Mouse (Mus musculus) heart, adult 18-20 months (tissue): ENCODE measurements around the gene 2310022B05Rik. TPM values are rescaled to one million over a fixed set of nuclear protein-coding genes. Genes with fewer than 3 reads are reported as not detected.

Experiments
- DNase-seq, 2 experiments: peaks; one replicate each; pipeline ENCODE4 v3.0.0; 2021 to 2022; ENCODE audit warnings: mixed read lengths in 1 of 2
- total RNA-seq, 2 experiments: library from RNA; stranded (reverse); gene quantifications; 2 replicates each; pipeline ENCODE4 v1.2.3; 2021

The 2310022B05Rik gene
- total RNA-seq, 2 experiments from 2014 or later, result 50.8 to 70.0 TPM

GRCm38 (mm10) chr8:124608239-124608971 is 54.8 kb downstream of the 2310022B05Rik start:
- peak in 1 of 2 experiments; percentile 17 for DNase-seq

GRCm38 (mm10) chr8:124604066-124604465 is 59.1 kb downstream of the 2310022B05Rik start:
- no peak for DNase-seq

GRCm38 (mm10) chr8:124589393-124589792 is 73.8 kb downstream of the 2310022B05Rik start:
- no peak for DNase-seq

GRCm38 (mm10) chr8:124586556-124586955 is 76.6 kb downstream of the 2310022B05Rik start:
- peak in 1 of 2 experiments; percentile 23 for DNase-seq

Other genes starting within 250 kb of the 2310022B05Rik start
- under 1 TPM; 0.49 to 0.72 TPM for gene Pgbd5, start 223.7 kb downstream of the 2310022B05Rik start, total RNA-seq
- gene Cog2, start 142.6 kb downstream of the 2310022B05Rik start, total RNA-seq, result 10 to 100 TPM; 25.9 to 28.0 TPM
- gene Agt, start 93.7 kb downstream of the 2310022B05Rik start, total RNA-seq, result 1 to 10 TPM; 7.8 to 9.2 TPM
- not detected for gene Capn9, start 87.3 kb downstream of the 2310022B05Rik start, total RNA-seq
- 10 to 100 TPM; 14.7 to 15.0 TPM for gene Ttc13, start 58.6 kb upstream of the 2310022B05Rik start, total RNA-seq
- gene Arv1, start 58.8 kb upstream of the 2310022B05Rik start, total RNA-seq, result 1 to 10 TPM; 3.6 to 4.0 TPM
- 1 to 10 TPM; 1.3 to 1.7 TPM for gene Fam89a, start 88.5 kb upstream of the 2310022B05Rik start, total RNA-seq
- under 1 TPM; 0.47 to 0.67 TPM for gene Trim67, start 129.7 kb upstream of the 2310022B05Rik start, total RNA-seq
- gene Gnpat, start 199.7 kb upstream of the 2310022B05Rik start, total RNA-seq, result 100 to 1,000 TPM; 177 to 188 TPM
- gene 2810004N23Rik, start 199.8 kb upstream of the 2310022B05Rik start, total RNA-seq, result 10 to 100 TPM; 44.3 to 48.5 TPM
- gene Exoc8, start 234.3 kb upstream of the 2310022B05Rik start, total RNA-seq, result 10 to 100 TPM; 18.4 to 18.7 TPM
- gene Sprtn, start 234.5 kb upstream of the 2310022B05Rik start, total RNA-seq, result 10 to 100 TPM; 10.5 to 12.9 TPM